Mouse (Mus musculus): ENCODE measurements around the gene Itgb6. TPM values are rescaled to one million over a fixed set of nuclear protein-coding genes. Genes with fewer than 3 reads are reported as not detected.

Gene Itgb6
- polyA plus RNA-seq, 1 experiment from 2014 or later, result not detected

DNA sequence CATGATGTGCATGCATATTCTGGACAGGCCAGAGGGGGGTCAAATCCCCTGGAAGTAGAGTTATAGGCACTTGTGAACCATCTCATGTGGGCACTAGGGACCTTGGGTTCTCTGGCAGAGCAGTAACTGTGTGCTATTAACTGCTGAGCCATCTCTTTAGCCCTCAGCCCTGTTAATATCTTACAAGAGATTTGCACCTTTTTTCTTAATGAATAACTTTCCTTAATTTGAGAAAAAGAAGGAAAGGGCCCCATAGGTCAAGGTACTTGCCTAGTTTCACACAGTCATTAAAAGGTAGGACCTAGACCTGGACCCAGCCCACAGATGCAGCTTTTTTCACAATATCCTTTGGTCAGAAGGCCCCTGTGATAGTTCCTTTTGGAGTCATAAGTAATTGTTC lies 5.9 kb downstream of the Itgb6 start:
- DNase-seq (ENCODE audit: low spot score), result no peak
- peaks cover 22% of the 10 kb centered on the region for H3K4me1 ChIP-seq (replicated peaks; ENCODE audit: control insufficient read depth, insufficient read depth, low read length)
- no peak overlapping the region for H3K4me2 ChIP-seq (replicated peaks)
- H3K9me3 ChIP-seq (ENCODE audit: control insufficient read depth, low read length), result no peaks in the 10 kb centered on the region
- no peaks in the 10 kb centered on the region for H3K27me3 ChIP-seq (ENCODE audit: control insufficient read depth, insufficient read depth, low read length)
- H3K9ac ChIP-seq, result no peak overlapping the region
- no peak overlapping the region for H3K27ac ChIP-seq
- H3K4me3 ChIP-seq (replicated peaks; ENCODE audit: low read length), result no peak overlapping the region
- H3K36me3 ChIP-seq (replicated peaks; ENCODE audit: control insufficient read depth, insufficient read depth), result no peaks in the 10 kb centered on the region
- ATAC-seq (ENCODE audit: low FRiP score), result no peak

DNA sequence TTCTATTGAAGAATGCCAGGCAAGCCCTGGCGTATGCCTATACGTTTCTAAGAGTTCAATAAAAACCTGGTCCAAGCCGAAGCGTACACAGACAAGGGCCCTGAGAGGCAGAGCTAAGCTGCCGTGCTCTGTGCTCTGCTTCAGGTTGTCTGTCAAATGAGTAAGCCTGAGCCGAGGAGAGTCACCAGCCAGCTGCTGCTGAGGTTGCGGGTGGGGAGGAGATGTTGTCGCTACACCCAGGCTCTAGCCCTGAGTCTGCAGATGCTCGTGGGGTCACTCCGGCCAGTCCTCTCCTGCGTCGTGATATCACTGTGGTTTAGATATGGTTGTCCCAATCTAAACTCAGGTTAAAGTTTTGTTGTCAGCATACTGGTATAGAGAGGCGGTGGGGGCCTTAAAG lies 6.7 kb downstream of the Itgb6 start:
- WGBS, result 72% methylated on average over 13 of the region's 13 CpGs
- Histone ChIP-seq H3K9ac (no peak overlapping the region), H3K27ac (no peak overlapping the region), H3K36me3 (replicated peaks; ENCODE audit: control insufficient read depth, insufficient read depth) (no peaks in the 10 kb centered on the region), H3K4me2 (replicated peaks) (no peak overlapping the region), H3K4me3 (replicated peaks; ENCODE audit: low read length) (no peak overlapping the region), H3K9me3 (ENCODE audit: control insufficient read depth, low read length) (no peaks in the 10 kb centered on the region), H3K4me1 (replicated peaks; ENCODE audit: control insufficient read depth, insufficient read depth, low read length) (peaks cover 22% of the 10 kb centered on the region), H3K27me3 (ENCODE audit: control insufficient read depth, insufficient read depth, low read length) (no peaks in the 10 kb centered on the region)
- DNase-seq (ENCODE audit: low spot score) (no peak), ATAC-seq (ENCODE audit: low FRiP score) (no peak)

DNA sequence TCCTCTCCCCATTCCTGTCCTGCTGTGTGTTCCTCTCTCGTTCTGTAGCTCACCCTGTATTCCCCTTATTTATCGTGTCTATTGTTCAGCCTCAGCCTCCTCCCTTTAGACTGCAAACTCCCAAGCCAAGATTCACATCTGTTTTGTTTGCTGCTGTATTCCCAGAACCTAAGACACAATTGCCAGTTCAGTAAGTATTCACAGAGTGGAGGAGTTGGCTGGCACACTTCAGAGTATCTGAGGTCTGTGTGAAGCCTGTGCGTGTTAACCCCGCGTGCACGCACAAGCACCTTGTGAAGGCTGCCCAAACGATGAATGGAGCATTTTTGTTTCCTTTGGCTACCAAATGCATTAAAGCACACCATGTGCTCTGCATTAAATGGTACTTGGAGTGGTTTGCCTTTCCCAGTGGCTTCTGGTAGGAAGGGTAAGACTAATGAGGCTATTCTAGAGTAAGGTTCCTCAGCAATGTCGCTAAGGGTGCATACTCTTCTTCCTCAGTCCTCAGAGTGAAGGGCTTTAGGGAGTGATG lies 7.4 kb downstream of the Itgb6 start:
- 53% methylated on average over 8 of the region's 8 CpGs for WGBS
- Histone ChIP-seq H3K9ac (peak overlapping the region; percentile 9), H3K4me3 (replicated peaks; ENCODE audit: low read length) (no peak overlapping the region), H3K4me2 (replicated peaks) (no peak overlapping the region), H3K36me3 (replicated peaks; ENCODE audit: control insufficient read depth, insufficient read depth) (no peaks in the 10 kb centered on the region), H3K27me3 (ENCODE audit: control insufficient read depth, insufficient read depth, low read length) (no peaks in the 10 kb centered on the region), H3K9me3 (ENCODE audit: control insufficient read depth, low read length) (no peaks in the 10 kb centered on the region), H3K4me1 (replicated peaks; ENCODE audit: control insufficient read depth, insufficient read depth, low read length) (peaks cover 22% of the 10 kb centered on the region), H3K27ac (peak overlapping the region; percentile 76)
- DNase-seq (ENCODE audit: low spot score) (no peak), ATAC-seq (ENCODE audit: low FRiP score) (no peak; the same call in 1 of the 2 replicates)

GRCm38 (mm10) chr2:60714475-60714874 lies 8.0 kb downstream of the Itgb6 start:
- Histone ChIP-seq H3K27ac (peak overlapping the region; percentile 76), H3K9ac (peak overlapping the region; percentile 9), H3K27me3 (ENCODE audit: control insufficient read depth, insufficient read depth, low read length) (no peaks in the 10 kb centered on the region), H3K4me3 (replicated peaks; ENCODE audit: low read length) (no peak overlapping the region), H3K4me2 (replicated peaks) (peak overlapping the region; percentile 33), H3K36me3 (replicated peaks; ENCODE audit: control insufficient read depth, insufficient read depth) (no peaks in the 10 kb centered on the region), H3K9me3 (ENCODE audit: control insufficient read depth, low read length) (no peaks in the 10 kb centered on the region), H3K4me1 (replicated peaks; ENCODE audit: control insufficient read depth, insufficient read depth, low read length) (peaks cover 22% of the 10 kb centered on the region)
- ATAC-seq (ENCODE audit: low FRiP score), result no peak
- 30% methylated on average over 7 of the region's 7 CpGs for WGBS
- no peak for DNase-seq (ENCODE audit: low spot score)

GRCm38 (mm10) chr2:60713857-60714256 lies 8.6 kb downstream of the Itgb6 start:
- WGBS, result 14% methylated on average over 8 of the region's 8 CpGs
- no peaks in the 10 kb centered on the region for H3K27me3 ChIP-seq (ENCODE audit: control insufficient read depth, insufficient read depth, low read length)
- H3K4me3 ChIP-seq (replicated peaks; ENCODE audit: low read length), result no peak overlapping the region
- H3K4me1 ChIP-seq (replicated peaks; ENCODE audit: control insufficient read depth, insufficient read depth, low read length), result peaks cover 22% of the 10 kb centered on the region
- H3K27ac ChIP-seq, result peak overlapping the region; percentile 76
- H3K4me2 ChIP-seq (replicated peaks), result peak overlapping the region; percentile 33
- peak overlapping the region; percentile 9; the same call in 1 of the 2 replicates for H3K9ac ChIP-seq
- H3K9me3 ChIP-seq (ENCODE audit: control insufficient read depth, low read length), result no peaks in the 10 kb centered on the region
- H3K36me3 ChIP-seq (replicated peaks; ENCODE audit: control insufficient read depth, insufficient read depth), result no peaks in the 10 kb centered on the region
- DNase-seq (ENCODE audit: low spot score) (peak; percentile 67), ATAC-seq (ENCODE audit: low FRiP score) (peak; percentile 70)

GRCm38 (mm10) chr2:60712891-60713290 lies 9.6 kb downstream of the Itgb6 start:
- ATAC-seq (ENCODE audit: low FRiP score) (no peak), DNase-seq (ENCODE audit: low spot score) (no peak)
- H3K4me1 ChIP-seq (replicated peaks; ENCODE audit: control insufficient read depth, insufficient read depth, low read length), result peaks cover 22% of the 10 kb centered on the region
- no peaks in the 10 kb centered on the region for H3K9me3 ChIP-seq (ENCODE audit: control insufficient read depth, low read length)
- H3K36me3 ChIP-seq (replicated peaks; ENCODE audit: control insufficient read depth, insufficient read depth), result no peaks in the 10 kb centered on the region
- no peaks in the 10 kb centered on the region for H3K27me3 ChIP-seq (ENCODE audit: control insufficient read depth, insufficient read depth, low read length)
- H3K4me2 ChIP-seq (replicated peaks), result no peak overlapping the region
- H3K27ac ChIP-seq, result peak overlapping the region; percentile 76; the same call in 1 of the 2 replicates
- no peak overlapping the region for H3K4me3 ChIP-seq (replicated peaks; ENCODE audit: low read length)
- no peak overlapping the region for H3K9ac ChIP-seq
- WGBS, result 80% methylated on average over 5 of the region's 5 CpGs

GRCm38 (mm10) chr2:60712483-60712882 lies 10.0 kb downstream of the Itgb6 start:
- Histone ChIP-seq H3K4me1 (replicated peaks; ENCODE audit: control insufficient read depth, insufficient read depth, low read length) (peaks cover 22% of the 10 kb centered on the region), H3K4me3 (replicated peaks; ENCODE audit: low read length) (no peak overlapping the region), H3K36me3 (replicated peaks; ENCODE audit: control insufficient read depth, insufficient read depth) (no peaks in the 10 kb centered on the region), H3K4me2 (replicated peaks) (no peak overlapping the region), H3K9me3 (ENCODE audit: control insufficient read depth, low read length) (no peaks in the 10 kb centered on the region), H3K27ac (no peak overlapping the region), H3K27me3 (ENCODE audit: control insufficient read depth, insufficient read depth, low read length) (no peaks in the 10 kb centered on the region), H3K9ac (no peak overlapping the region)
- ATAC-seq (ENCODE audit: low FRiP score) (no peak), DNase-seq (ENCODE audit: low spot score) (no peak)
- 72% methylated on average over 6 of the region's 6 CpGs for WGBS

DNA sequence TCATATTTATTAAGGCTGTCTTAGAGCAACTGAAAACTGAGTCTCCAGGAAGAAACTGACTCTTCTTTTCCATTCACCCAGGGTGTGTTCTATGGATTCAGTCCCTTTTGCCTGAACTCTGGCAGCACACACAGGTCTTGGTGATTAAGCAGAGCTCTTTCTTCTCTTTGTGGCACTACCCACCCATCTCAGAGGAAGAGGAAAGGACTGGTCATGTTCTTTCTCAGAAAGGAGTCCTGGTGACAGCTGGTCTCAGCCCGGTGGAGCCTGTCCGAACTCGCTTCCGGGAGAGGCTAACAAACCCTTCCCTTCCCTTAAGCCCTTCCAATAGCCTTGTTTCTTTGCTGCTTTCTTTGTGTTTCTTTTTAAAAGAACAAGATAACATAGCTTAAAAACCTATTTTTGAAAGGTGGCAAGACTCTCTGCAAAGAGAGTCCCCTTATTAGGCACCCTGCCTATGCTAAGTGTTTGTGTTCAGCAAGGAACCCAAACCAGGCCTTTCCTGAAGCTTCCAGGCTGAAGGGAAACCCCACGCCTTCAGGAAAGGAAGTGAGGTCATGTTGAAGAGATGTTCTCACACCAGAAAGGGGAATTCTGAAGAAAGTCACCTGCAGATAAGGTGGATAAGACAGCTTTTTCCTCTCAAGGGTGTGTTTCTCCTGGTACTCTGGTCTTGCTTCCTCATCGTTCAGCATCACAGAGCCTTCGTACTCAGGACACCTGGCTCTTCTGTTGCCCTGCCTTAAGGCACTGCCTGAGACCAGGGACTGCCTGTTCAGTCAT lies 11.2 kb downstream of the Itgb6 start:
- H3K4me2 ChIP-seq (replicated peaks), result no peak overlapping the region
- H3K9me3 ChIP-seq (ENCODE audit: control insufficient read depth, low read length), result no peaks in the 10 kb centered on the region
- 86% methylated on average over 7 of the region's 7 CpGs for WGBS
- no peak overlapping the region for H3K9ac ChIP-seq
- no peaks in the 10 kb centered on the region for H3K27me3 ChIP-seq (ENCODE audit: control insufficient read depth, insufficient read depth, low read length)
- no peak for DNase-seq (ENCODE audit: low spot score)
- peaks cover 22% of the 10 kb centered on the region for H3K4me1 ChIP-seq (replicated peaks; ENCODE audit: control insufficient read depth, insufficient read depth, low read length)
- H3K4me3 ChIP-seq (replicated peaks; ENCODE audit: low read length), result no peak overlapping the region
- no peak for ATAC-seq (ENCODE audit: low FRiP score)
- no peak overlapping the region for H3K27ac ChIP-seq
- no peaks in the 10 kb centered on the region for H3K36me3 ChIP-seq (replicated peaks; ENCODE audit: control insufficient read depth, insufficient read depth)

- 92% methylated on average over 4 of the region's 4 CpGs for WGBS
- peaks cover 22% of the 10 kb centered on the region for H3K4me1 ChIP-seq (replicated peaks; ENCODE audit: control insufficient read depth, insufficient read depth, low read length)
- ATAC-seq (ENCODE audit: low FRiP score), result no peak
Measured at GRCm38 (mm10) chr2:60710317-60710716, 12.1 kb downstream of the Itgb6 start.

More at GRCm38 (mm10) chr2:60710317-60710716, 12.1 kb downstream of the Itgb6 start:
- H3K27me3 ChIP-seq (ENCODE audit: control insufficient read depth, insufficient read depth, low read length), result no peaks in the 10 kb centered on the region
- no peak for DNase-seq (ENCODE audit: low spot score)
- no peak overlapping the region for H3K4me2 ChIP-seq (replicated peaks)
- H3K4me3 ChIP-seq (replicated peaks; ENCODE audit: low read length), result no peak overlapping the region
- no peak overlapping the region for H3K27ac ChIP-seq
- H3K36me3 ChIP-seq (replicated peaks; ENCODE audit: control insufficient read depth, insufficient read depth), result no peaks in the 10 kb centered on the region
- no peak overlapping the region for H3K9ac ChIP-seq
- no peaks in the 10 kb centered on the region for H3K9me3 ChIP-seq (ENCODE audit: control insufficient read depth, low read length)

All from hindbrain, embryonic 14.5 days (tissue).